Mouse (Mus musculus): ENCODE data around the gene Fastkd3.

The Fastkd3 gene

DNA sequence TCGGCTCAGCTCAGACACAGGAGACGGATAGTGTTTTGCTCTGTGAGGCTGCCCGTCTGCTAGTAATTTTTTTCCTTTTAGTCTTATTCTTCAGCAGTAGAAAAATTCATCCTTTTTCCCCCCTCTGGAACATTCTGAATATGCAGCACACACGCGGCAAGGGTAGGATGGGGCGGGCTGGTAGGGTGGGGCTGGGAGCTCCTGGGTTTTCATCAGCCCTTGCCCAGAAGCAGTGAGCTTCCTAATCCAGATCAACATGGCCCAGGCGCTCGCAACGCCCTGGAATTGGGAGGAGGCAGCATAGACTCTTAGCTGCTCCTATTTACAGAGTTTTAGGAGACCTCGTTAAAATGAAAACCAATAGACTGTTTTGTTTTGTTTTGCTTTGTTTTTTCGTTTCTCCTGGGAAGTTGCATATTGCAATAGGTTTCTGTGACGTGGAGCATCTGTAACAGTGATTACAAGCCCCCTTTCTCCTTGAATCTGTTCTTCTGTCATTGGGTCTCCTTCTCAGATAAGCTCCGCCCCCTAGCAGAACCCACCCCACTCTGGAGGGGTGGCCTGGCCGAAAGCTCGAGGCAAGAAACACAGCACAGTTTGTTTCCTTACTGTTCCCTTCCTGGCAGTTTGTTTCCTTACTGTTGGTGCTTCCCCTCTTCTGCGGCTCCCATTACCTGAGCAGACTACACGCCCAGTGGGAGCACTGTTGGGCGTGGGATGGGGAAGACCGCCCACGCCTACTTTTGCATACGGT, 25.8 kb downstream of the Fastkd3 start:
- no peak for DNase-seq (ENCODE audit: low spot score in 2 of 2)

- DNase-seq (ENCODE audit: low spot score in 2 of 2) = peak; percentile 59 to 67
Observed at GRCm38 (mm10) chr13:68622792-68623191, 40.8 kb downstream of the Fastkd3 start.

GRCm38 (mm10) chr13:68627041-68627440, 45.0 kb downstream of the Fastkd3 start:
- no peak for DNase-seq (ENCODE audit: low spot score in 2 of 2)

Data from right cerebral cortex, postnatal 10 days (tissue).